Mouse (Mus musculus): ENCODE measurements around the gene Cep68.

Cep68 gene

DNA sequence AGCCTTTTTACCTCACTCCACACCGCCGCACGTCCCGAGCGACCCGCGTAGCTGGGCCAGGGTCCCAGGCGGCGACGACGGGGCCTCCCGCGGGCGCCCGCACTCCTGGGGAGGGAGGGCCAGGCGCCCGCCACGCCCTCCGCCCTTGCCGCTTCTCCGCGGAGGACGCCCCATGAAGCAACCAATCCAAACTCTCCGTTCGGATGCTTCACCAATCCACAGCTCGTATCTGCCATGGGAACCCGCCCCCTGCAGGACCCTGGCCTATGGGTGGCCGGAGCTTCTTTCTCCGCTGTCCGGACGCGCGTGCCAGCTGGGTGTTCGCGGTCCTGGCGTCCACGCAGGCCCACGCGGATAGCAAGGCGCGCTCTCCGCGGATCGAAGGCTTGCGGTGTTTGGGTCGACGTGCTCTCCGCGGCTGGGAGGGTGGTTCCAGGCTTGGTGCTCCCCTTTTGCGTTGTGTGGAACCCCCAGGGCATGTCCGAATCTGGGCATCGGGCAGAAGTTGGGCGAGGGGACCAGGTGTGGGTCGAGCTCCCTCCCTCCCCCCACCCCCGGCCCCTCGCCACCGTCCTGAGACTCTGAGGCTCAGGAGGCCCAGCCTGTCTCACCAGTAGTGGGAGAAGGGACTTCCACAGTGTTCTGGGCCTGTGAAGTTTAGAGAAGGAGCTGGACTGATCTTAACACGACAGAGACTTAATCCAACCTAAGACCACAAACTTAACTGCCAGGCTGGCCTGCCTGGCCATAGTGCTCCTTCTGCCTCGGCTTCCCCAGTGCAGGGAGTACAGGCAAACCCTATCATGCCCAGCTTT, at the start of gene Cep68:
Gene Cep68 (minus strand): TSS at position 134 of the 815 bp plus-strand sequence.
- peak; percentile 97 for DNase-seq

DNA sequence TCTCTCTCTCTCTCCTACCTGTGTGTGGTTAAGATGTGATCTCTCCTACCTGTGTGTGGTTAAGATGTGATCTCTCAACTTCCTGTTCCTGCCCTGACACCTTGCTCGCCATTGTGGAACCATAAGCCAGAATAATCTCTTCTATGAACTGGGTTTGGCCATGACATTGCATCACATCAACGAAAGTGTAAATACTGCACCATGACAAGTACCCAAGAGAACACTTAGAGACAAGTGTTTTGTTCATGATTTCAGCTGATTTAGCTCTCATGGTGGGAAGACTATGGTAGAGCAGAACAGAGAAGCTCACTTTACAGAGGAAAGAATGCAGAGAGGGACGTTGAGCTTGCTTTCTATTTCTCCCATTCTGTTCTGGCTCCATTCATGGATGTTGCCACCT, 35.2 kb upstream of the Cep68 start:
- DNase-seq, result no peak

- DNase-seq, result no peak
Measured at GRCm38 (mm10) chr11:20282601-20283219, 33.5 kb upstream of the Cep68 start.

DNA sequence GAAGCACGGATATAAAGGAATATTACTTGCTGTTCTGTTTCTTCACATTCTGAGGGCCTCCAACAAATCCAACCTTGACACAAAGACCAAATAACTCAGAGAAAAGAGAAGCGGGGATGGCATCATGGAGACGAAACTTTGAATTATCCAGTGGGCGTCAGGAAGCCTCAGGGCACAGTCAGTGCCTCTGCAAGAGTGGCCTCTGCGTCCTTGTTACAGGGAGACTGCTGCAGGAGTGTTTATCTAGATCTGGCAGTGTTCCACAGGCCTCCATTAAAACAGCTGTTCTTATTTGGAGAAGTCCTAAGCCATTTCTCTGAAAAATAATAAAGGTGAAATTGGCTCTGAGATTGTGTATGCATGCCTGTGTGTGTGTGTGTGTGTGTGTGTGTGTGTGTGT, 31.8 kb upstream of the Cep68 start:
- DNase-seq, result peak; percentile 15

GRCm38 (mm10) chr11:20278702-20279101, 29.5 kb upstream of the Cep68 start:
- peak; percentile 32 for DNase-seq

GRCm38 (mm10) chr11:20277106-20277505, 27.9 kb upstream of the Cep68 start:
- DNase-seq, result no peak

- DNase-seq, result no peak
Measured at GRCm38 (mm10) chr11:20275974-20276373, 26.7 kb upstream of the Cep68 start.

DNA sequence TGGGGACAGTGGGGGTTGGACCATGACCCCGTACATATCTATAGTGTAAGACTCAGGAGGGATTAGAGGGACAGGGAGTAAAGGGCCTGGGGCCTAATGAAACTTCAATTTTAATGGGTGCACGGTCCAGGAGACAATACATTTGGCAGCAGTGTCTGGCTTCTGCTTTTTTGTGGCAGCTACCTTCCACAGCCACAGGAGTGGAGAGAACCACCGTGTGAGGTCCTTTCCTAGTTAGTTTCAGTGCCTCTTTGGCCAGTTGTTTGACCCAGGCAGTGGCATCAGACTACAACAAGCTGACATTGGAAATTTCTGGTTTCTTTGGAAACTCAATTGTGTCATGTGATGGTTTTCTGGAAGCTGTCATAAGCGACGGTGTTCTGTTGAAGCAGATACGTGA, 20.7 kb upstream of the Cep68 start:
- DNase-seq, result no peak

- DNase-seq, result peak; percentile 28
Measured at GRCm38 (mm10) chr11:20262628-20263380, 13.6 kb upstream of the Cep68 start.

DNA sequence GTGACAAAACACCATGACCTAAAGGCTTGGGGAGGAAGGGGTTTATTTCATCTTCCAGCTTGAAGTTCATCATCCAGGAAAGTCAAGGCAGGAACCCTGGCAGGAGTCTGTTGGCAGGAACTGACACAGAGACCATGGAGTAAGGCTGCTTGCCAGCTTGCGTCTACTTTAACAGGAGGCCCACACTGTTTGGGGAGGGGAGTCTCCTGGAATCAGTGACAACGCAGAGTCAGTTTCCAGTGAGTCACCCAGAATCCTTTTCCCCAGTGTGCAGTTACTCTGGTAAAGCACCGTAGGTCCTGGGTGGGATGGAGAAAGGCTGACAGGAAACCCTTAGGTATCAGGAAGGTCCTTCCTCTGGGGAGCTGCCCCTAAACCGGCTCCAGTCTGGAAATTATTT, 5.6 kb upstream of the Cep68 start:
- DNase-seq, result no peak

- no peak for DNase-seq
Measured at GRCm38 (mm10) chr11:20253088-20253487, 3.9 kb upstream of the Cep68 start.

DNA sequence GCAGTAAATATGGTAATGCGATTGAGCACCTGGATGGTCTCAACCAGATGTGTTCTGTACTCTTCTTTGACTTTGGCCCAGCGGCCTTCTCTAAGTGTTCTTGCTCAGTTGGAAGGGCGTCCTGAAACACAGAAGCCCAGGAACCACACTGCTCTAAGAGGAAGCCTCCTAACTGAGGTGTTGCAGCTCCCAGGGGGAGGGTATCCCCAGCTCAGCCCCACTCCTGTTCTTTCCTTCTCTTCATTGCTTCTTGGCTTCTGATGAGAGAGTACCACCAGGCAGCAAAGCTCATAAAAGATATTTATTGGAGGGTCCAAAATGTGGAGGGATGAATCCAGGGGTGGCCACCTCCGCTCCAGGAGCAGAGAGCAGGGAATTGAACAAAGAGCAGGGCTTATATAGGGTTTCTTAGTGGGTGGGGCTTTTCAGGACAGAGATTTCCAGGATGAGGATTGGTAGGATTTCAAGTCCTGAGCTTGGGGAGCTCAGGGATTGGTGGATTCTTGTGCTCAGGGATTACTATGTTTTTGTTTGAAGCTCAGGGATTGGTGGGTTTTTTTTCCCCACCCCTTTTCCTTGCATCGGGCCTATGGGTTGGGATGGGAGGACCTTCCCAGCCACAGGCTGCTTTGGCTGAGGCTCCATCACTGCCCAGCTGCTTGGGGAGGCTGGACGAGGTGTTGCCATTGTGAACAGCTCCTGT, 1.4 kb upstream of the Cep68 start:
- DNase-seq, result no peak

DNA sequence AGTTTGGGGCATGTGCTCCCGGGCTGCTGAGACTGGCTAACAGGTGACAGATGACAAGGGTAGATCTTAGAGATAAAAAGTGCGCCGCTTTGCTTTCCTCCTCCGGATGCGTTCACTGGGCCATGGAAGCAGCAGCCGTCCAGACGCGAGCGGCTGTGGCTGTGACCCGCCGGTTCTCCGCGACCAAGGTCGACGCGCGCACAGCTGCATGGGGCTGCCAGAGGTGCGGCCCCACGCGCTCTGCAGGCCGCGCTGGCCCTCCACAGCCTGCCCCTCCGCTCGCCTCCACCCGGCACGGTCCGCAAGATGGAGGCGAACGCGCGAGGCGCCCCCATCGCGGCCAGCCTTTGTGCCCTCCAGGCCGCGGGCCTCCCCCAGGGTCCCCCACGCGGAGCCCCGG, 389 bp downstream of the Cep68 start:
- peak; percentile 66 for DNase-seq

DNA sequence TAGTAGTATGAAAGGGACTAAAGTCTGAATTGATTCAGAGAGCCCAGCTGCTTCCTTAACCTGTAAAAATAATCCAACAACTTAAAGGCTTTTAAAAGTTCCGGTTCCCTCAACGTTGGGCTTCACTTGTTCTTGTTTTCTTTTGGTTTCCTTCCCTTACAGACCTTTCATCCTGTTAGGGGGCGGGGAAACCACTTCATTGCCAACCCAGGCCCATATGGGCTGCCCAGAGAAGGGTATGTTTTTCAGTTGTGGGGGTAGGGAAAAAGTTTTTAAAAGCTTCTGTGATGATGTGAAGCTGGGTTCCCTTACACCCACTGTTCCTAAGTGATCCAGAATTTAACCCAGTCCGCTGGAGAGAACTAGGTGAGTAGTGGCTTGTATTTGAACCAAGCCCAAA, 952 bp downstream of the Cep68 start:
- no peak for DNase-seq

GRCm38 (mm10) chr11:20247146-20247855, 1.9 kb downstream of the Cep68 start:
- no peak for DNase-seq

- no peak for DNase-seq
Measured at GRCm38 (mm10) chr11:20246616-20247015, 2.6 kb downstream of the Cep68 start.

DNA sequence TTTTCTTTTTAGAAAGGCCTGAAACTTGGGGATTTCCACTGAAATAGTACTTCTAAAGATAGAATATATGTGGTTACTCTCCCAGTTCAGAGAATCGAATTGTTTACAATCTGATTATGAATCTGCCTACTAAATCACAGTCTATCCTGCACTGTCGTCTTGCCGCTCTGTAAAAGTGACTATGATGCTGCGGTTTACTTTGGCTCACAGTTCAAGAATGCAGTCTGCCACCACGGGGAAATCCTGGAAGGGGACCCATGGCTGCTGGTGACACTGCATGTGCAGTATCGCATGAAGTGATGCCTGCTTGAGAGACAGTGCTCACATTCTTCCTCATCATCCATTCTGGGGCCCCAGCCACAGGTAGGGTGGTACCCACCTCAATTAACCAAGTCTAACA, 3.9 kb downstream of the Cep68 start:
- DNase-seq, result no peak

GRCm38 (mm10) chr11:20244336-20245290, 4.6 kb downstream of the Cep68 start:
- DNase-seq, result no peak

DNA sequence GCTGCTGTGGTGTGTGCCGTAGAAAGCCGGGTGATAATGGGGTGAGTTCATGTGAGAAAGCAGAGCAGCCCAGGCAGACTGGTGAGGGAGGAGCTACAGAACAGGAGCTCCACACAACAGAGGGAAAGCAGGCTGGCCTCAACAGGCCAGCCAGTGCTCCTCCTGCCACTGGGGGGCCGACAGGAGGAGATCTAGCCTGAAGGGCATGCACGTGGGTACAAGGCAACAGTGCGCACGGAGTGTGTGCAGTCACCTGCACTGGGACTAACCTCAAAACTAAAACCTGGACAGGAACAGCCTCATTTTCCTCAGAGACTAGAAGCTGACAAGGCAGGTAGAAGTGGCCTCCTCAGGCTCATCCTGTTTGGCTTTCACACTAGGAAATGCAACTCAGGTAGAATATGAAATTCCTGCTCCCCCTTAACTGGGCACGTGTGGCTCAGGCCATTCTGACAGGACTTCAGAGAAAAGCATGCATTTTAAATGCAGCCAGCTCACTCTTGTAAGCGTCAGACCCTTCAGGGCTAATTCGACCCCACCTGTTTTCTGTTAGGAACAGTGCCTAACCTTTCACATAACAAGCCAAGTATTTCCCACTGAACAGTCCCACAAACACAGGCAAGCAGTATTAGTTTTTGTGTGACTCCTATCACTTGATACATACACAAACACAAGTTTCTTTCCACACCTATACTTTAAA, 5.9 kb downstream of the Cep68 start:
- peak; percentile 58 for DNase-seq

GRCm38 (mm10) chr11:20242366-20243056, 6.7 kb downstream of the Cep68 start:
- no peak for DNase-seq

Data from kidney, postnatal 14 days (tissue).